16 mouse cellular contexts compared by ENCODE assay signal in the genomic region with DNA sequence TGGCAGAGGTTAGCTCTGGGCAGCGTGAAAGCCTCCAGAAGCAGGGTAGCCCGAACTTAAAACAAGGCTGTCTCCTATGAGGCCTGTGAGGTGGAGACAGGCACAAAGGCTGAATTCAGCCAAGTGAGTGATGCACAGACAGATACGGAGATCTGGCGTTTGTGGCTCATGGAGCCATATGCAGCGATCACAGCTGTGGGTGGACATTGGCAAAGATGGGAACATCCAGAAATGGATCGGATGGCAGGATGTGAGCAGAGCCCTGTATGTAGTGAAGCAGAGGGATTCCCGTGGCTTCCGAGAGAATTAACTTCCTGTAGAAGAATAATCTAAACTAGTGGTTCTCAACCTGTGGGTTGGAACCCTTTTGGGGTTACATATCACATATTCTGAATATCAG.
A peak's percentile ranks its signal among the peaks of the same experiment; 100 is the strongest.
DNase-seq lines count a peak whose midpoint lies in the region.
"Had no signal": no experiment of that assay in that cellular context is flagged by ENCODE, and none has a peak within 500 bp of the region (broad histone marks: within the 10 kb centered on the region; RNA-seq: fewer than 3 reads in every experiment).

No protein-coding gene starts in this region.

- peak; percentile 4 for DNase-seq in cerebellum, adult 11-12 months
- DNase-seq in cerebellum, postnatal 10 days: no peak
- peak; percentile 13 to 18 for DNase-seq in frontal cortex, postnatal 36 days (ENCODE audit: low spot score in 2 of 2)
- no peak for DNase-seq in frontal cortex, postnatal 14 days (ENCODE audit: low spot score in 2 of 2)
- peak; percentile 47 for DNase-seq in right cerebral cortex, adult 18-20 months
- DNase-seq in right cerebral cortex, postnatal 14 days: no peak
- DNase-seq: adrenal gland, adult 8-10 months; adrenal gland, postnatal 25 days; cerebellum, adult 2 months; cerebellum, adult 9-11 months; cerebellum, postnatal 36 days; embryo, embryonic 11 days; gastrocnemius, postnatal 25 days; heart, adult 18-20 months; heart, postnatal 10 days; heart, postnatal 36 days had no signal

Comparison
In these comparisons a context has a peak if more than half of its experiments do, and no peak if none do; other contexts are left out.
1. DNase-seq: peak in cerebellum, adult 11-12 months (single experiment), frontal cortex, postnatal 36 days (2 of 2) and right cerebral cortex, adult 18-20 months (single experiment); none in cerebellum, postnatal 10 days (0 of 2), frontal cortex, postnatal 14 days (0 of 2) and right cerebral cortex, postnatal 14 days (single experiment).